Mouse (Mus musculus) hindlimb bud, embryonic 11.5 days (tissue): ENCODE measurements around the gene Pcyt1b.
A peak's percentile ranks its signal among the peaks of the same experiment; 100 is the strongest.

Source experiments
- DNase-seq: peaks from one replicate; pipeline ENCODE4 v3.0.0-alpha.2; 2012; ENCODE audit warnings: low read depth, low spot score; ENCODE audit errors: extremely low spot score

Pcyt1b gene

DNA sequence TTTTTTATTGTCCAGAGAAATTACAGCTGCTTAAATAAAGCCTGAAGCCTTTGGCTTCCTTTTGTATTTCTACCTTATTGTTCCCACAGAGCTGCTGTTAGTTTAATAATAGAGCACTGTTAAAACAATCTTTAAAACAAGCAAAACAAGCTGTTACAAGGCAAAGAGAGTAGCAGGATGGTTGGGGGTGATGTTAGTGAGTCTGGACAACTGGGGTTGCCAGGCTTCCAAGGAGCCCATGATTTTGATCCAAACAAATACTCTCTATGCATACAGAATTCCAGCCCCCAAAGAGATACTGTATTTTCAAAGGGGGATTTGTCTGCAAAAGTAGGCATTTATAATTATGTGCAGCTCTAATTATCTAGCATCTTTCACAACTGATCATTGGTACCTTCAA lies 77.7 kb downstream of the Pcyt1b start:
- DNase-seq = no peak

DNA sequence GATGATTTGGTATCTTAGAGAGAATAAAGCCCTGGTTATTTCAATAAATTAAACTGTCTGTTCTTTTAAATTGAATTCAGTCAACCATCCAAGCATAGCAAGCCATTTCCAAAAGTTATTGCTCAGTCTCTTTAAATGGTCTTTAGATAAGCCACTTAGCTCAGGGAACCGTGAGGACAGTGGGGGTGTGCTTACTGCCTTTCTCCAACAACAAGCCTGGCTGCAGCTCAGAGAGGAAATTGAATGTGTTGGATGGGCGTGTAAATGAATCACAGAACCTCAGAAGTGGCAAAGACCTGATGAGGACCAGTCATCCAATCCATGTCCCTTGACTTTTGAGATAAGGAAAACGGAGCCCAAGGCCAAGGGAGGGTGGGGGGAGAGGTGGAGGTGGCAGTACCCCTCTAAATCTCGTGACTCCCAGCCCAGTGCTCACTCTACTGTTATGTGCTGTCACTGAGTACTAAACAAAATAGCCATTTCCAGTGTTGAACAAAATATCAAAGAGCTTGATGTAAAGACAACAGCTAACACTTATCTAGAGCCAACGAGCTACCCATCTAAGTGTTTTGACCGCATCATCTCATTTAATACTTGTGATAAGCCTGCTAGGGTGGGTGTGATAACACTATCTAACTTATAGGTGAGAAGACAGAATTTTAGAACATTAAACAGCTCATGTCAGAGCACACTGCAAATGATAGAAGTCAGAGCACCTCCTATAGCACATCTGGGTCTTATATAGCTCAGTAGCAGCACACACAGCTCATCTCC lies 78.5 kb downstream of the Pcyt1b start:
- no peak for DNase-seq

DNA sequence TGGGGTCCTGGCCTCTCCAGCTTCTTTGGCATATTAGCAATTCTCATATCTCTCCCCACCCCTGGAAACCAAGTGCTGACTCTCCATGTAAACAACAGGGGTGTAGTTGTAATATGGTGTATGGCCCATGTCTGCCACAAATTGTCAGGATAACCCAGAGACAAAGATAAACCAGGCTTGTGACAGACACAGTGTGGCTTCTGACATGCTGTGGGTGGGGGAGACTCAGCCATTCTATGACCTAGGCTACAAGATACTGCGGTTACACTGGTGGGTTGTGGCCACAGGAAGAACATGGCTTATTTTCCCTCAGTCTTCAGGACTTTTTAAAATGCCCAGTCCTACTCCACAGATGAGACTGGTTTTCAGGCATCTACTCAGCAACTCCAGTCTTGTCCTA lies 94.5 kb downstream of the Pcyt1b start:
- DNase-seq = no peak

DNA sequence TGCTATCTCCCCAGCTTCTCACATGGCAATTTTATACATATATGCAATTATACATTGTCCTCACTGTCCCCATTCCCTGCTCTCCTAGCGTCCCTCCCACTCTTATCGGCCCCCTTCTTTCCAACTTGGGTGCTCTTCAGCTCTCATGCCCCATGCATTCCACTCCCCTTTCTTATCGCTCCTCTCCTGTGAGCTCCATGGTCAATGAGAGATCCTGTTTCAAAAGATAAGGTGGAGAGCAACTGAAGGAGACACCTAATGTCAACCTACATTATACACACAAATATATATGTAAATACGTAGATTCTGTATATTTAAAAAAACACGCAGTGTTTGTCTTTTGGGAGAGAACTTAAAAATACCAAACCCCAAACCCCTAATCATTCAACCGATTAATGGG lies 95.9 kb downstream of the Pcyt1b start:
- DNase-seq = no peak

DNA sequence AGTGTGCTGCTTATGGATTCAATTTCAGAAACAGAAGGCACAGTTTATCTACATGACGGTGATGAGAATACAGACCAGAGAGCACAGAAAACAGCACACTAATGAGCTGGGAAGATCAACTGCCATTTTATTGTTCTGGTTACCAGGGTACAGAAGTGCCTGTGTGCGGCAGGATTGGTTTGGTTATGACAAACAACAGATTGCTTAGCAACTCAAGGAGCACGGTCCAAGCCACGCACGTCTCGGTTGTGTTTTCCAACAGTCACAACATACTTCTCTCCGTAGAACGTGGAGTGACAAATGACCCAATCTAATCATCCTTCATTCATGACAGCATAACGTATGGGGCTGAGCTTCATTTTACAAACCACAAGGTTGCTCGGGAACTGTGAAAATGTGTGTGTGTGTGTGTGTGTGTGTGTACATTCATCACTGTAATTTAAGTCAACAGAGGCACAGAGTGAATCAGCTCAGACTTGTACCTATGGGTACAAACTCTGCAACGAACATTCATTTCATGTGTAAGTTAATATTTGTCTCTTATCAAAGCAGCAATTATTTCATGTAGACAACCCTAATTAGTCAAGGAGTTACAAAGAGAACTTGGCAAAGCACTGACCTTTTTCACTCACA lies 100.7 kb downstream of the Pcyt1b start:
- DNase-seq = no peak

DNA sequence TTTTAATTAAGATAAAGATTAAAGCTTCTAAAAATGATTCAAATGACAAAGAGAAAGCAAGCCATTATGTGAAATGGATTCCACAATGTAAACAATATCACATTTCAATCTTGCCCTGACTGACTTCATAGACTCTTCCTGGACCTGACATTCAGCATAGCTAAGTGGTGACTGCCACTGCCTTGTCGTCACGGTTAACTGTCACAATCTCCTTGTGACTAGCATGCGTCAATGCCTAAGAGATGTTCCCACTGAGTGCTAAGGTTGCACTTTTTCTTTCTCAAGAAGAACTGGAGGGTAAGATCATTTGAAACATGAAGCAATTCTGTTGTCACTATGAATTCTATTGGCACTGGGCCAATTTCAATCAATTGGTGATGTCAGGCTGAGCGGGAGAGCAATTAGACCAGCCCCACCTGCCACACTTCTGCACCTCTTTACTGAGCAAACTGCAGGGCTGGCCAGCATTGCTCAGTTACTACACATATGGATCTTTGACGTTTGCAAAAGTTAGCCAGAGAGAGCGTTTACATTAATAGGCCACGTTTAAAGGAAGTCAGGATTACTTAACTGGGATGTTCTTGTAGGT lies 102.3 kb downstream of the Pcyt1b start:
- no peak for DNase-seq

DNA sequence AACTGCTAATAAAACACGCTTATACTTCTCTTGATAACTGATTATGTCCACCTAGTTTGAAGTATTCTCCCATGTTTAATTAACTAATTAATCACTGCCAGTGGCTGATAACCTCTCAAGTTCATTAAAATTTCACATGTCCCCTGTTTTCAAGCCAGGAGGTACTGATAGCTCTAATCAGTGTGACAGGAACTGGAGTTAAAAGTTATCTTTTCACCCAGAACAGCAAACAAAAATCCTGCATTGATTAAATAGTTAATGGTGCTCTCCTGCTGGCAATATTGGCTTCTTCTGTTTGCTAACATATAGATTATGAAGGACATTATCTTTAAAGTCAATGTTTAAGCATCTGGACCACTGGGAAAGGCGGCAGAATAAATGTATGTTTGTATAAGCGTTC lies 106.1 kb downstream of the Pcyt1b start:
- DNase-seq = no peak

DNA sequence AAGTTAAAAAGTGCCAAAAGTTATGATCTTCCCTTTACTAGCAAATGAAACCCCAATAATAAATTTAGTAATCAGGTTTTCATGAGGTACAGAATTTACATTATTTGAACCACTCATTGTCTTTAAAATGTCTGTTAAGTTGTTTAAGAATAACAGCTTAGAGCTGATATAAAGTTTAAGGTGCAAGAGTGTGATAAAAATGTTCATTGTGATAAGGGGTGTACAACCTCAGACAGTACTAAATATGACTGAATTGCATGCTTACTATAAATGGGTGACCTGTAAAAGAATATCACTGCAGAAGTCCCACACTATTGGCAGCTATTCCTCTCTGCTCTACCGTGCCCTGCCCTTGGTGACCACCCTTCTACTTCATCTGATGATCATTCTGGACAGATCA lies 134.9 kb downstream of the Pcyt1b start:
- no peak for DNase-seq

DNA sequence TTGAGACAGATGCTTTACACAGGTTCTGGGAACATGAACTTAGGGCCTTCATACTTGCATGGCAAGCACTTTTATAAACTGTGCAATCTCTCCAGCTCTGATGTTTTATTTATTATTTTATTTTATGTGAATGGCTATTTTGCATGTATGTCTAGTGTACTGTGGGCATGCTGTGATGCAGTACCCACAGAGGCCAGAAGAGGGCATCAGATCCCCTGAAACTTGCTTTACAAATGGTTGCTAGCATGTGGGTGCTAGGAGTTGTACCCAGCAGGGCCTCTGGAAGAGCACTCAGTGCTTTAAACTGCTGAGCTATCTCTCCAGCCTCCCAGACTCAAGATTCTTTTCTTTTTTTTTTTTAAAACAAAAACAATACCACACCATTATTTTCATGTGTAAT lies 138.5 kb downstream of the Pcyt1b start:
- DNase-seq = peak; percentile 14
